Mouse (Mus musculus) neural tube, embryonic 13.5 days (tissue): ENCODE measurements around the gene 6030445D17Rik. TPM values are rescaled to one million over a fixed set of nuclear protein-coding genes. Genes with fewer than 3 reads are reported as not detected.

Source experiments
- ATAC-seq: fragments of 200-750 bp; cut with Nextera tagmentation; 2 replicates; pipeline ENCODE4 v1.8.0; 2017; ENCODE audit warnings: low read depth, mild to moderate bottlenecking, moderate TSS enrichment, moderate library complexity
- H3K27ac ChIP-seq: fragments of 300-500 bp; sonication (generic); replicated peaks from 2 replicates; pipeline ENCODE4 v1.5.1; 2015; ENCODE audit warnings: moderate library complexity, mild to moderate bottlenecking, inconsistent platforms
- H3K27me3 ChIP-seq: fragments of 300-500 bp; sonication (generic); 2 replicates; pipeline ENCODE4 v1.6.1; 2015; ENCODE audit warnings: mild to moderate bottlenecking, inconsistent platforms
- H3K36me3 ChIP-seq: fragments of 300-500 bp; sonication (generic); 2 replicates; pipeline ENCODE4 v1.6.1; 2015; ENCODE audit warnings: mild to moderate bottlenecking, inconsistent platforms
- H3K4me1 ChIP-seq: fragments of 300-500 bp; sonication (generic); replicated peaks from 2 replicates; pipeline ENCODE4 v1.6.1; 2015; ENCODE audit warnings: inconsistent platforms
- H3K4me2 ChIP-seq: fragments of 300-500 bp; sonication (generic); 2 replicates; pipeline ENCODE4 v1.6.1; 2015; ENCODE audit warnings: inconsistent platforms, mild to moderate bottlenecking, moderate library complexity
- H3K4me3 ChIP-seq: fragments of 300-500 bp; sonication (generic); 2 replicates; pipeline ENCODE4 v1.5.1; 2015; ENCODE audit warnings: mild to moderate bottlenecking, inconsistent platforms
- H3K9ac ChIP-seq: fragments of 300-500 bp; sonication (generic); 2 replicates; pipeline ENCODE4 v1.6.1; 2015; ENCODE audit warnings: moderate library complexity, mild to moderate bottlenecking, inconsistent platforms
- H3K9me3 ChIP-seq: fragments of 300-500 bp; sonication (generic); 2 replicates; pipeline ENCODE4 v1.6.1; 2016; ENCODE audit warnings: inconsistent platforms
- WGBS: fragments of 180-500 bp; shearing (Covaris S2); methylation state at CpG from one replicate; pipeline ENCODE4 v1.1.7; 2015; 5-methylcytosine and 5-hydroxymethylcytosine counted together
- polyA plus RNA-seq: library from polyadenylated mRNA; unstranded; fragments of >200 nt; fragmentation: Nextera tagmentation; extraction: Ambion mirVana; gene quantifications from 2 replicates; pipeline ENCODE4 v1.2.1, GENCODE M21; 2015

Gene 6030445D17Rik
- 0.43 TPM in 1 of 2 replicates, not detected in the other for polyA plus RNA-seq

DNA sequence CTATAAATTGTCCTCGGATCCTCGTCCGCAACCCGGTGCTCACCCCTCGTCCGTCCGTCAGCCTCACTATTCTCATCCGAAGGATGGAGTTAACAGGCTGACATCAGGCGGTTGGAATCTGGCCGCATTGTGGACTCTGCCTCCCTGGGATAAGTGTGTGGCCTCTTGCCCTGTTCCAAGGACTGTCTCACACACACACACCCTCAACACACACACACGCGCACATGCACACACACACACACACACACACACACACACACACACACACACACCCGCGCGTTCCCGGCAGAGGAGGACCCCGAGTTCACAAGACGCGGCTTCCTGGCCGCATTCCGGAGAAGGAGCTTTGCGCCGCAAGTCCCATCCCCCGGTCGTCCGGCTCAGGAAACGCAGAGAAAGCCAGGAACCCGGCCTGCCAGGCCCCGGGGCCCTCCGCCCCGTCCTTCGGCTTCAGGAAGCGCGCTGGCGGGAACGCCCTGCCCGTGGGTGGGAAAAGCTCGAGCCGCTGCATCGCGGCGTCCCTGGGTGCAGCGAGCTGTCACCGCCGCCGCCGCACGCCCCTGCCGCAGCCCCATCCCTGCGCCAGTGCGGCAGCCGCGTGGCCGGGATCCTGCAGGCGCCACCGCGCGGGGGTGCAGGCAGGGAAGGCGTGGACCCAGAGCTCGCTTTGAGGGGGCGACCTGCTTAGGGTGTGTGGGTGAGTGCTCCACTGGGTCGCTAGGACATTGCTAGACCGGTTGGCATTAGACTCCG is at the start of gene 6030445D17Rik:
Gene 6030445D17Rik (plus strand): TSS at position 165 of the 753 bp plus-strand sequence.
- Histone ChIP-seq H3K4me1 (peaks cover 40% of the 10 kb centered on the region), H3K36me3 (no peaks in the 10 kb centered on the region), H3K27ac (peak within 1 kb of the TSS; percentile 71), H3K9me3 (no peaks in the 10 kb centered on the region), H3K9ac (peak within 1 kb of the TSS; percentile 80), H3K27me3 (peaks cover 38% of the 10 kb centered on the region), H3K4me2 (peak within 1 kb of the TSS; percentile 93), H3K4me3 (peak within 1 kb of the TSS; percentile 65)
- under 1% methylated on average over 63 of the region's 64 CpGs for WGBS
- ATAC-seq: peak; percentile 84

DNA sequence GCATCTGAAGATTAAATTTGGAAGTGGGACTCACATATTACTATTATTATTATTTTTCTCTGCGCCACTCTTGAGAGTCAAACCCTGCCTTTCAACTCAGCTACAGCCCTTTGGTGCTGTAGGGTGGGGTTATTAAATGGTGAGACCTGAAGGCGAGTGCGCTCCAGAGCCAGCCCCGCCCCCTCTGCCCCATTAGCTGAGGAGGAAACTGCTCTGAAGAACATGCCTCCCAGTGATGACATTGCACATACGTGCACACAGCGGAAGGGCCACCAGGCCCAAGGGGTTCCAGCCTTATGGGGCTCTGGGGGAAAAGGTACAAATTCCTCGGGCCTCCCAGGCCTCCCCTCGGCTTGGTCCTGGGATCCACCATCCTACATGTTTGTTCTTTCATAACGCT is 46.6 kb upstream of the 6030445D17Rik start:
- Histone ChIP-seq H3K27ac (no peak overlapping the region), H3K9me3 (no peaks in the 10 kb centered on the region), H3K4me3 (no peak overlapping the region), H3K36me3 (no peaks in the 10 kb centered on the region), H3K27me3 (0 out of 2 replicates have a peak, but pooled peaks cover 11% of the 10 kb centered on the region), H3K4me2 (no peak overlapping the region), H3K9ac (no peak overlapping the region), H3K4me1 (peaks cover 16% of the 10 kb centered on the region)
- no peak for ATAC-seq
- WGBS: 84% methylated on average over 9 of the region's 9 CpGs

- H3K9ac ChIP-seq: no peak overlapping the region
- no peaks in the 10 kb centered on the region for H3K9me3 ChIP-seq
- H3K27me3 ChIP-seq: peaks cover 37% of the 10 kb centered on the region
- no peaks in the 10 kb centered on the region for H3K36me3 ChIP-seq
- WGBS: 22% methylated on average over 11 of the region's 11 CpGs
- no peak for ATAC-seq
- H3K4me1 ChIP-seq: peaks cover 18% of the 10 kb centered on the region
- no peak overlapping the region for H3K4me3 ChIP-seq
- H3K4me2 ChIP-seq: no peak overlapping the region
- no peak overlapping the region for H3K27ac ChIP-seq
These were observed 43.1 kb upstream of the 6030445D17Rik start for GRCm38 (mm10) chr4:136418962-136419361.

DNA sequence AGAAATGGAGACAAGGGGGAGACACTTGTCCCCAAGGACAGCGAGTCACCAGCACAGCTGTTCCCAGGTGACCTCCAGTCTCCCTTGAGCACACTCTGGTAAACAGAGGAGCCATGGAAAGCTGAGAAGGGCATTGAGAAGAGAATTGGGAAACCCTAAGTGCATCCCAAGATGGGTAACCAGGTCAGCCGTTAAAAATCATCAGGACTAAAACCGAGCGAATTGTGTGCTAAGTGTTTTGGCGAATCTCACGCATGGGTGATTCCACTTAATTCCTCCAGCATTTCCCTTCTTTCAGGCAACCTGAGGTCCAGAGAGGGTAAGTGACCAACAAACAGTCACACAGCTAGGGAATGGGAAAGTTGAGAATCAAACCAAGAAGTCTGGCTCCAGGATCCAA is 42.7 kb upstream of the 6030445D17Rik start:
- Histone ChIP-seq H3K4me1 (peaks cover 22% of the 10 kb centered on the region), H3K36me3 (no peaks in the 10 kb centered on the region), H3K4me2 (no peak overlapping the region), H3K27ac (no peak overlapping the region), H3K9me3 (no peaks in the 10 kb centered on the region), H3K4me3 (no peak overlapping the region), H3K9ac (no peak overlapping the region), H3K27me3 (peaks cover 41% of the 10 kb centered on the region)
- 74% methylated on average over 6 of the region's 6 CpGs for WGBS
- no peak for ATAC-seq

GRCm38 (mm10) chr4:136423224-136423623 is 38.8 kb upstream of the 6030445D17Rik start, which contains the start of gene Htr1d:
Gene Htr1d, plus strand, starts transcription at chr4:136423524.
- Histone ChIP-seq H3K36me3 (no peaks in the 10 kb centered on the region), H3K4me3 (peak within 1 kb of the TSS; percentile 45), H3K4me2 (peak within 1 kb of the TSS; percentile 81), H3K27me3 (peaks cover 68% of the 10 kb centered on the region), H3K9ac (peak within 1 kb of the TSS; percentile 67), H3K27ac (no peak within 1 kb of the TSS), H3K9me3 (no peaks in the 10 kb centered on the region), H3K4me1 (peaks cover 29% of the 10 kb centered on the region)
- no peak for ATAC-seq
- WGBS: 53% methylated on average over 9 of the region's 9 CpGs

DNA sequence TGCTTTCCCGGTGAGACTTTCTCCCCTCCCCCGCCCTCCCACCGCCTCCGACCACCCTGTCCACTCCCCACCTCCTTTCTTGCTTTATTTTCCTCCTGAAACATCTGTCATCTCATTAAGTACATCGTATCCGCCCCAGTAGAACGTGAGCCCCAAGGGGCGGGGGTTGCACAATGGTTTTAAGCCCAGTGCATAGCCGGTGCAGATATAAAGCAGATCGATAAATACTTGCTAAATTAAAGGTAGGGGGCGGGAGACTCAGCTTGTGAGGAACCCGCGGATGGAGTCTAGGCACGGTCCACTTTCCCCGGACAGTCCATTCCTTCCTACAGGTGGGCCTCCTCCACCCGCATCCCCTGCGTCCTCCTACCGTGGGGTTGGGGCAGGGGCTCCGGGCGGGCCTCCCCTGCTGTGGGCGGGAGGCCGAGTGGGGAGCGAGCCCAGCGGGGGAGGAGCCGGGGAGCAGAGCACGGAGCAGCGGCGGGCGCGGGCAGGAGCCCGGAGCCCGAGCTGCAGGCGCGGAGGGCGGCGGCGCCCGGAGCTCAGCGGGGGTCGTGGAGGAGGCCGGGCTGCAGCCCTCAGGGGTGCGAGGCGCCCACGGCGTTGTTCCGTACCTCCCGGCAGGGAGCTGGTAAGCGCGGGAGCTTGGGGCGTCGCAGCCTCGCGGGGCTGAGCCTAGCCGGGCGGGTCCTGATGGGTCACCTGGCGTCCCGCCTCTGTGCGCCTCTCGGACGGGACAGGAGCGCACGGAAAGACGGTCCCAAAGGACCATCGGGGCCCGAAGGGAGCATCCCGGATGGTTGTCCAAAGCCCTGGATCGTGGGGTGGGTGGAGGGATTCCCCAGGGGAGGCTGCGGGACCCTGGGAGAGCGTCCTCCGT is 37.7 kb upstream of the 6030445D17Rik start:
- Histone ChIP-seq H3K9me3 (no peaks in the 10 kb centered on the region), H3K27me3 (peaks cover 62% of the 10 kb centered on the region), H3K4me1 (peaks cover 21% of the 10 kb centered on the region), H3K9ac (peak overlapping the region; percentile 67), H3K27ac (no peak overlapping the region), H3K36me3 (no peaks in the 10 kb centered on the region), H3K4me2 (peak overlapping the region; percentile 81), H3K4me3 (peak overlapping the region; percentile 45)
- WGBS: 2% methylated on average over 69 of the region's 70 CpGs
- peak; percentile 44 for ATAC-seq

DNA sequence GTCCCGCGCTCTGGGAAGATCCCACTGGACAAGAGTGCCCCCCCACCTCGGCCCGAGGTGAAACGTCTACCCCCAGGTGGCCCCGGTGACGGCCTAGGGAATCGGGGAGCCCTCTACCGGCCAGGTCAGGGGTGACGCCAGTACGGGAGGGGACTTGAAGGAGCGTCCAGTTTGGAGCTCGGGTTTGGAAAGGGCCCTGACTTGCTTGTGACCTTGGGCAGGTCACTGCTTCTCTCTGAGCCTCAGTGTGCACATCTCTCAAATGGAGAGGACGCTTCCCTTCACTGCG is 37.1 kb upstream of the 6030445D17Rik start:
- peaks cover 57% of the 10 kb centered on the region for H3K27me3 ChIP-seq
- no peak for ATAC-seq

GRCm38 (mm10) chr4:136430609-136431375 is 31.3 kb upstream of the 6030445D17Rik start:
- peak; percentile 43; the same call in 1 of the 2 replicates for ATAC-seq
- Histone ChIP-seq H3K36me3 (no peaks in the 10 kb centered on the region), H3K9me3 (no peaks in the 10 kb centered on the region), H3K27ac (no peak overlapping the region), H3K27me3 (peaks cover 16% of the 10 kb centered on the region), H3K9ac (no peak overlapping the region), H3K4me2 (no peak overlapping the region), H3K4me1 (peaks cover 15% of the 10 kb centered on the region), H3K4me3 (no peak overlapping the region)
- WGBS: 38% methylated on average over 11 of the region's 11 CpGs

More for the DNA sequence above, 37.1 kb upstream of the 6030445D17Rik start:
- Histone ChIP-seq H3K4me3 (peak overlapping the region; percentile 45), H3K9me3 (no peaks in the 10 kb centered on the region), H3K4me1 (peaks cover 21% of the 10 kb centered on the region), H3K9ac (peak overlapping the region; percentile 67), H3K36me3 (no peaks in the 10 kb centered on the region), H3K27ac (no peak overlapping the region), H3K4me2 (peak overlapping the region; percentile 81)
- WGBS: 3% methylated on average over 15 of the region's 15 CpGs

GRCm38 (mm10) chr4:136431376-136431693 is 30.7 kb upstream of the 6030445D17Rik start:
- Histone ChIP-seq H3K27ac (no peak overlapping the region), H3K4me2 (no peak overlapping the region), H3K9me3 (no peaks in the 10 kb centered on the region), H3K27me3 (peaks cover 11% of the 10 kb centered on the region), H3K4me1 (peaks cover 15% of the 10 kb centered on the region), H3K4me3 (no peak overlapping the region), H3K36me3 (no peaks in the 10 kb centered on the region), H3K9ac (no peak overlapping the region)
- 4% methylated on average over 3 of the region's 3 CpGs for WGBS
- peak; percentile 56; the same call in 1 of the 2 replicates for ATAC-seq

DNA sequence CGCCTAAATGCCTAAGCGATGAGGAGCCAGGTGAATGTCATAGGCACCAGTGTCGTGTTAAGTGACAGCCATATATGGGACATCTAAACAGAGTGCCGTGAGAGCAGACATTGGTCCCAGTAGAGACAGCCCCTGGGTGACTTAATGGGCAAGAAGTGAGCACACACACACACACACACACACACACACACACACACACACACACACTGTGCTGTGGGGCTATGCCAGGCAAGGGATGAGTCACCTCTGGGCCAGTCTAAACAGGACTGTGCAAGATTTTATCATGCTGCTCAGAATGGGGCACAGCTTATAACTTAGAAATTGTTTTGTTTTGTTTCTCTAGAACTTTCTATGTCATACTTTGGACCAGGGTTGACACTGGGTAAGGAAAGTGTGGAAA is 28.0 kb upstream of the 6030445D17Rik start:
- H3K36me3 ChIP-seq: no peaks in the 10 kb centered on the region
- H3K27me3 ChIP-seq: peaks cover 4% of the 10 kb centered on the region; the same call in 1 of the 2 replicates
- 86% methylated on average over 4 of the region's 4 CpGs for WGBS
- no peak overlapping the region for H3K27ac ChIP-seq
- ATAC-seq: no peak
- no peak overlapping the region for H3K4me3 ChIP-seq
- H3K4me2 ChIP-seq: no peak overlapping the region
- peaks cover 15% of the 10 kb centered on the region for H3K4me1 ChIP-seq
- H3K9me3 ChIP-seq: no peaks in the 10 kb centered on the region
- H3K9ac ChIP-seq: no peak overlapping the region

GRCm38 (mm10) chr4:136439106-136439505 is 22.9 kb upstream of the 6030445D17Rik start:
- 65% methylated on average over 4 of the region's 4 CpGs for WGBS

More at GRCm38 (mm10) chr4:136439106-136439505, 22.9 kb upstream of the 6030445D17Rik start:
- H3K27ac ChIP-seq: no peak overlapping the region
- no peak overlapping the region for H3K4me2 ChIP-seq
- H3K27me3 ChIP-seq: no peaks in the 10 kb centered on the region
- no peak for ATAC-seq
- no peak overlapping the region for H3K4me3 ChIP-seq
- no peaks in the 10 kb centered on the region for H3K36me3 ChIP-seq
- H3K4me1 ChIP-seq: no peaks in the 10 kb centered on the region
- no peaks in the 10 kb centered on the region for H3K9me3 ChIP-seq
- no peak overlapping the region for H3K9ac ChIP-seq
